Mouse (Mus musculus): ENCODE measurements around the gene Tmem95. TPM values are rescaled to one million over a fixed set of nuclear protein-coding genes. Genes with fewer than 3 reads are reported as not detected.

The Tmem95 gene
- polyA plus RNA-seq, 1 experiment: not detected

DNA sequence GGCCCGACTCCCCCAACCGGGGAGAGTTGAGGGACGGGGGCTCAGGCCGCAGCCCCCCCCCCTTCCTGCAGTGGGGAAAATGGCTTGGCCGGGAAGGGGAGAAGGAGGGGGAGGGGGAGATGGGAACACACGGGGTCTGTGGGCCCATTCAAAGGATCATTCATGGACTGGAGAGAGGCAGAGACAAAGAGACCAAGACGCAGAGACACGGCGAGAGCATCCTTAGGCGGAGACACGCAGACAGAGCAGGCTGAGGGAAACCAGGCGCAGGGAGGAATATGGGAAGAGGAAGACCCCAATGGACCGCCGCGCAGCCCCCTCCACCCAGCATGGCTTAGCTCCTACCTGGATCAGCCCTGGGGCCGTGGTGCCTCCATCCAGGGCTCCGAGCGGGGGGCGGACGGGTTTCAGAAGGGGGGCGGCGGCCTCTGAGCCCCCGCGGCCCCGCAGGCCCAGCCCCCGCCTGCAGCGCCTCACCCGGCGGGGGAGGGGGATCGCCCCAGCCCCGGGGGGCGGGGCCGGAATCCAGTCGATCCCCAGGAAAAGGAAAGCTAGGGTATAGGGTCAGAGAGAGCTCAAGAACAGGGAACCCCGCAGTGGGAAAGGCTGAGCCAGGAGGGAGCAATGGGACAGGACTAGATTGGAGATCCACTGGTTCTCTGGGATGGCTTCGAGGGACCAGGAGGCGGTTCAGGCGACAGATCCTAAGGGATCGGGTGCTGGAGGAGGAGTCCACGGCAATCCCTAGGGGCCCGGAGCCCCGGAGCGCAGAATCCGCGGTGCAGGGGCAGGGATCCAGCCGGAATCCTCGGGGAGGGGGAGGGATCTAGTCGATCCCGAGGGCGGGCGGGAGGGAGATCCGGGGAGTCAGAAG is 40.9 kb downstream of the Tmem95 start:
- H3K27me3 ChIP-seq (ENCODE audit: control insufficient read depth, insufficient read depth, insufficient read length): no peaks in the 10 kb centered on the region
- H3K79me3 ChIP-seq (ENCODE audit: low read depth): no peaks in the 10 kb centered on the region
- H3K79me2 ChIP-seq (ENCODE audit: control insufficient read depth, insufficient read depth): peaks cover 18% of the 10 kb centered on the region
- H3K36me3 ChIP-seq (ENCODE audit: control insufficient read depth, insufficient read depth): peaks cover 12% of the 10 kb centered on the region
- TF ChIP-seq FOSL1 (IDR thresholded peaks at IDR 0.05; ENCODE audit: insufficient read depth, low read length, poor library complexity, severe bottlenecking): no peak
- no peak for TF ChIP-seq CEBPB (IDR thresholded peaks at IDR 0.05; ENCODE audit: low read depth)
- TF ChIP-seq MYOG (IDR thresholded peaks at IDR 0.05; ENCODE audit: control insufficient read depth, extremely low read depth, insufficient read length): no peak
- no peak for TF ChIP-seq CTCF (IDR thresholded peaks at IDR 0.05; ENCODE audit: control insufficient read depth, insufficient read depth, insufficient read length)
- no peak for TF ChIP-seq MYOD1 (IDR thresholded peaks at IDR 0.05; ENCODE audit: control insufficient read depth, insufficient read length, low read depth)
- no peak for TF ChIP-seq USF1 (IDR thresholded peaks at IDR 0.05; ENCODE audit: low read depth)
- no peak for TF ChIP-seq MAX (IDR thresholded peaks at IDR 0.05)
- peak overlapping the region; percentile 76 for H3K4me3 ChIP-seq (ENCODE audit: insufficient read depth, poor library complexity, severe bottlenecking)
- H3ac ChIP-seq (ENCODE audit: control insufficient read depth, insufficient read length, low read depth): peak overlapping the region; percentile 10

DNA sequence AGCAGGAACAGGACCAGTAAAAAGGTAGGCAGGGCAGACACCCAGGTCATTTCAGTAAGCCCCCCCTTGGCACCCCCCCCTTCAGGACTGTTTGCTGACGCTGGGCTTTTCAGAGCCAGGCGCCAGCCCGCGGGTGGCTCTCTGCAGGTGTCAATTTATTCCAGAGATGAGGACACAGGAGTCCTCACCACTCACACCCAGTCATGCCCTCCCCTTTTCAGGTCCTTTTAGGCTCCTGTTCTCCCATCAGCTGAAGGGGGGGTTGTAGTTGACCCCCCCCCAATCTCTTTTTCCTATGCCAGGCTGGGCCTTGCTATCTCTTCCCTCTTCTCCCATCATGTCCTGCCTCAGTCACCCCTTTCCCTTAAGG is 41.9 kb downstream of the Tmem95 start:
- TF ChIP-seq FOSL1 (IDR thresholded peaks at IDR 0.05; ENCODE audit: insufficient read depth, low read length, poor library complexity, severe bottlenecking) (no peak), MYOD1 (IDR thresholded peaks at IDR 0.05; ENCODE audit: control insufficient read depth, insufficient read length, low read depth) (no peak), CEBPB (IDR thresholded peaks at IDR 0.05; ENCODE audit: low read depth) (no peak), CTCF (IDR thresholded peaks at IDR 0.05; ENCODE audit: control insufficient read depth, insufficient read depth, insufficient read length) (no peak), MAX (IDR thresholded peaks at IDR 0.05) (no peak), USF1 (IDR thresholded peaks at IDR 0.05; ENCODE audit: low read depth) (no peak), MYOG (IDR thresholded peaks at IDR 0.05; ENCODE audit: control insufficient read depth, extremely low read depth, insufficient read length) (no peak)
- Histone ChIP-seq H3K79me3 (ENCODE audit: low read depth) (no peaks in the 10 kb centered on the region), H3K27me3 (ENCODE audit: control insufficient read depth, insufficient read depth, insufficient read length) (no peaks in the 10 kb centered on the region), H3K79me2 (ENCODE audit: control insufficient read depth, insufficient read depth) (peaks cover 18% of the 10 kb centered on the region), H3K36me3 (ENCODE audit: control insufficient read depth, insufficient read depth) (peaks cover 12% of the 10 kb centered on the region), H3ac (ENCODE audit: control insufficient read depth, insufficient read length, low read depth) (no peak overlapping the region), H3K4me3 (ENCODE audit: insufficient read depth, poor library complexity, severe bottlenecking) (peak overlapping the region; percentile 6)

DNA sequence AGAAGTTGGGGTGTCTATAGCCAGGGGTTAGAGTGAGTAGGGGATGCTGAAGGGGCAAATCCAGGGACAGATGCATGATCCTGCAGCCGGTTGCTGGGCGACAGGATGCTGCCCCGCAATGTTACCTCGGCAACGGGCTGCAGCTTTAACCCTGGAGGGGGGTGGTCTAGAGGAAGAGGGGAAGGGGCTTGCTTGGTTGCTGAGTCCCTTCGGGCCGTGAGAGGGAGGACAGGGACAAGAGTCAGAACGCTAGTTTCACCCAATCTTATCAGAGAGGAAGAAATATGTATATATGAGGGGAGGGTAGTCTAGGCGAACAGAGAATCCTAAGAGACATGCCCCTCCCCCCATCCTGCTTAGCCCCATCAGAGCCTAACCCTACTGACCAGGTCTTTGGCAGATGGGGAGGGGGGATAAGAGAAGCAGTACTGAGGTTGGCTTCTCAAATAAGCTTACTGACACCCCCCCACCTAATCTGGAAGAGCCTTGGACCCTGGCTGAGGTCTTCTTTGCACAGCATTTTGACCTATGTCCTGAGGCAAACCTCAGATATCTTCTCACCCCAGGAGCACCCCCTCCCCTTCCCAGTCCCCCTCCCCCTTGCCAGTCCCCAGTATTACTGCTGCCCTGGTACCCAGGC is 42.4 kb downstream of the Tmem95 start:
- H3ac ChIP-seq (ENCODE audit: control insufficient read depth, insufficient read length, low read depth): no peak overlapping the region
- peaks cover 12% of the 10 kb centered on the region for H3K36me3 ChIP-seq (ENCODE audit: control insufficient read depth, insufficient read depth)
- TF ChIP-seq MYOD1 (IDR thresholded peaks at IDR 0.05; ENCODE audit: control insufficient read depth, insufficient read length, low read depth) (no peak), CTCF (IDR thresholded peaks at IDR 0.05; ENCODE audit: control insufficient read depth, insufficient read depth, insufficient read length) (no peak), MYOG (IDR thresholded peaks at IDR 0.05; ENCODE audit: control insufficient read depth, extremely low read depth, insufficient read length) (no peak), FOSL1 (IDR thresholded peaks at IDR 0.05; ENCODE audit: insufficient read depth, low read length, poor library complexity, severe bottlenecking) (no peak), CEBPB (IDR thresholded peaks at IDR 0.05; ENCODE audit: low read depth) (no peak), MAX (IDR thresholded peaks at IDR 0.05) (no peak), USF1 (IDR thresholded peaks at IDR 0.05; ENCODE audit: low read depth) (no peak)
- H3K79me2 ChIP-seq (ENCODE audit: control insufficient read depth, insufficient read depth): peaks cover 18% of the 10 kb centered on the region
- H3K4me3 ChIP-seq (ENCODE audit: insufficient read depth, poor library complexity, severe bottlenecking): peak overlapping the region; percentile 6
- H3K79me3 ChIP-seq (ENCODE audit: low read depth): no peaks in the 10 kb centered on the region
- no peaks in the 10 kb centered on the region for H3K27me3 ChIP-seq (ENCODE audit: control insufficient read depth, insufficient read depth, insufficient read length)

DNA sequence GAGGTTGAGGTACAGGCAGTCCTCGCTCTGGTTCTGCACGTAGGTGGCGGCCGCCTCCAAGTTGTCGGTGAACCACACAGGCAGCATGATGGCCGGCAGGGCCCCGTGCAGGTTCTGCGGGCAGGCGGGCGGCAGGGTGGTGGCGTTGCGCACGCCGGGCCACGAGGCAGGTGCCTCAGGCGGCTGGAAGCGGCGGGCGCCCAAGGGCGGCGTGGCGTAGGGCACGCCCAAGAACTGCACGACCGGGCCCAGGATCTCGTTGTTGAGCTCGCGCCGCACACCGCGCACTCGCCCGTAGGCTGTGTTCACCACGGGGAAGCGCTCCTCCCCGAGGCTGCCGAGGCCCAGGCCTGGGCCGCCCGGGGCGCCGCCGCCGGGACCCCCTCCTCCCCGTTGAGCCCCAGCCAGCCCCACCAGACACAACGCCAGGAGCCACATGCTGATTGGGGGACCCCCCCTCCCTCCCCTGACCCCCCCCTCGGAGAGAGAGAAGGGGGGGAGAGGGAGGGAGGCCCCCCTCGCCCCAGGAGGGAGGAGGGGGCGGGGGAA is 43.7 kb downstream of the Tmem95 start:
- H3K4me3 ChIP-seq (ENCODE audit: insufficient read depth, poor library complexity, severe bottlenecking): no peak overlapping the region
- H3K27me3 ChIP-seq (ENCODE audit: control insufficient read depth, insufficient read depth, insufficient read length): no peaks in the 10 kb centered on the region

DNA sequence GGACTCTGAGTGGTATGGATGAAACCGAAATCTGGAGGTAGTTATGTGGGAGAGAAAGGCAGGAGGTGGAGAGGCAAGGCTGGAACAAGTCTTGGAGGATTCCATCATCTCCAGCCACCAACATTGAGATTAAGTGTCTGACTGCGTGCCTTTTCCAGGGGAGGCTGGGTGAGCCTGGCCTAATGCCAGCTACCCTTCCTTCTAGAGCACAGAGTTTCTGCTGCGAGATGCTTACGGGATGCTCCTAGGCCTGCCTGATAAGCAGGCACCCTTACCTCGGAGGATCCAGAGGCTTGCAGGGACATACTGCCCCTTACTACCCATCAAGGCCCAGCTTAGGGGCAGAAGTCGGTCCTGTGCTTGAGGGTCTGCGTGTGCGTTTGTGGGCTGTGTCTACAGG is 44.3 kb downstream of the Tmem95 start:
- peaks cover 12% of the 10 kb centered on the region for H3K36me3 ChIP-seq (ENCODE audit: control insufficient read depth, insufficient read depth)
- TF ChIP-seq FOSL1 (IDR thresholded peaks at IDR 0.05; ENCODE audit: insufficient read depth, low read length, poor library complexity, severe bottlenecking) (no peak), MYOD1 (IDR thresholded peaks at IDR 0.05; ENCODE audit: control insufficient read depth, insufficient read length, low read depth) (no peak), USF1 (IDR thresholded peaks at IDR 0.05; ENCODE audit: low read depth) (no peak), CTCF (IDR thresholded peaks at IDR 0.05; ENCODE audit: control insufficient read depth, insufficient read depth, insufficient read length) (no peak), MAX (IDR thresholded peaks at IDR 0.05) (no peak), MYOG (IDR thresholded peaks at IDR 0.05; ENCODE audit: control insufficient read depth, extremely low read depth, insufficient read length) (no peak), CEBPB (IDR thresholded peaks at IDR 0.05; ENCODE audit: low read depth) (no peak)
- H3K4me3 ChIP-seq (ENCODE audit: insufficient read depth, poor library complexity, severe bottlenecking): no peak overlapping the region
- H3ac ChIP-seq (ENCODE audit: control insufficient read depth, insufficient read length, low read depth): no peak overlapping the region
- no peaks in the 10 kb centered on the region for H3K79me3 ChIP-seq (ENCODE audit: low read depth)
- H3K79me2 ChIP-seq (ENCODE audit: control insufficient read depth, insufficient read depth): peaks cover 9% of the 10 kb centered on the region
- H3K27me3 ChIP-seq (ENCODE audit: control insufficient read depth, insufficient read depth, insufficient read length): no peaks in the 10 kb centered on the region

More for the DNA sequence above, 43.7 kb downstream of the Tmem95 start:
- Histone ChIP-seq H3K79me2 (ENCODE audit: control insufficient read depth, insufficient read depth) (peaks cover 13% of the 10 kb centered on the region), H3ac (ENCODE audit: control insufficient read depth, insufficient read length, low read depth) (no peak overlapping the region), H3K36me3 (ENCODE audit: control insufficient read depth, insufficient read depth) (peaks cover 12% of the 10 kb centered on the region), H3K79me3 (ENCODE audit: low read depth) (no peaks in the 10 kb centered on the region)
- TF ChIP-seq CEBPB (IDR thresholded peaks at IDR 0.05; ENCODE audit: low read depth) (no peak), MYOD1 (IDR thresholded peaks at IDR 0.05; ENCODE audit: control insufficient read depth, insufficient read length, low read depth) (no peak), MYOG (IDR thresholded peaks at IDR 0.05; ENCODE audit: control insufficient read depth, extremely low read depth, insufficient read length) (no peak), CTCF (IDR thresholded peaks at IDR 0.05; ENCODE audit: control insufficient read depth, insufficient read depth, insufficient read length) (no peak), USF1 (IDR thresholded peaks at IDR 0.05; ENCODE audit: low read depth) (no peak), FOSL1 (IDR thresholded peaks at IDR 0.05; ENCODE audit: insufficient read depth, low read length, poor library complexity, severe bottlenecking) (no peak), MAX (IDR thresholded peaks at IDR 0.05) (no peak)
